Mouse (Mus musculus): ENCODE measurements around the gene Ccser1. TPM values are rescaled to one million over a fixed set of nuclear protein-coding genes. Genes with fewer than 3 reads are reported as not detected.

Gene Ccser1
- polyA plus RNA-seq, 1 experiment from 2014 or later, result 10.8 TPM

- no peak overlapping the region for H3K9ac ChIP-seq (ENCODE audit: low read length)
- ATAC-seq (ENCODE audit: insufficient number of reproducible peaks, low FRiP score, low TSS enrichment, low read depth) (no peak), DNase-seq (ENCODE audit: low spot score) (no peak)
- H3K9me3 ChIP-seq (ENCODE audit: control insufficient read depth, low read length), result no peaks in the 10 kb centered on the region
- no peak overlapping the region for H3K4me2 ChIP-seq (ENCODE audit: low read depth, severe bottlenecking)
- H3K36me3 ChIP-seq (ENCODE audit: control insufficient read depth, insufficient read depth, low read length), result no peaks in the 10 kb centered on the region
- WGBS, result 79% methylated on average over 5 of the region's 5 CpGs
- no peaks in the 10 kb centered on the region; the same call in 1 of the 2 replicates for H3K4me1 ChIP-seq (ENCODE audit: control insufficient read depth, insufficient read depth, low read length)
- no peaks in the 10 kb centered on the region for H3K27me3 ChIP-seq (ENCODE audit: control insufficient read depth, insufficient read depth, low read length)
- H3K4me3 ChIP-seq (ENCODE audit: low read depth, low read length), result no peak overlapping the region
- H3K27ac ChIP-seq (replicated peaks; ENCODE audit: low read depth, low read length), result no peak overlapping the region
These were observed 50.1 kb downstream of the Ccser1 start for GRCm38 (mm10) chr6:61230058-61230718.

DNA sequence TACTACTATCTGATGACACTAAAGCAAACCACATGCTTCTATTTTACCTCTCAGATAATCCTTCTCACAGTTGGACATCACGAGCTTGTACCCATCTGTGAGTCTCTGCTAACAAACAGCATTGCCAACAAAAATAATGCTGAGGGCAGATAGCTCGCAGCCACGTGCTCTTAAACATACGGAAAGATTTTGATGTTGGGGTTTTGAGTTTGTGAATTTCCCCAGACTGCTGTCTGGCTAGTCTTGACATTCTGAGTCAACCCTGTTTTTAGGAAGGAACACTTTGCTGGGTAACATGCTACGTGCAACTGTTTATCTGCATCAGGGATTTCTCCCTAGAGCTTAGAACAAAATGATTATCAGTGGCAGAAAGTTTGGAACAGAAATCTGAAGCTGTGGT, 52.9 kb downstream of the Ccser1 start:
- WGBS, result 77% methylated on average over 5 of the region's 5 CpGs
- ATAC-seq (ENCODE audit: insufficient number of reproducible peaks, low FRiP score, low TSS enrichment, low read depth), result no peak

GRCm38 (mm10) chr6:61233548-61234187, 53.5 kb downstream of the Ccser1 start:
- no peak overlapping the region for H3K4me2 ChIP-seq (ENCODE audit: low read depth, severe bottlenecking)
- no peak overlapping the region for H3K27ac ChIP-seq (replicated peaks; ENCODE audit: low read depth, low read length)
- no peaks in the 10 kb centered on the region for H3K27me3 ChIP-seq (ENCODE audit: control insufficient read depth, insufficient read depth, low read length)
- H3K9ac ChIP-seq (ENCODE audit: low read length), result no peak overlapping the region
- ATAC-seq (ENCODE audit: insufficient number of reproducible peaks, low FRiP score, low TSS enrichment, low read depth), result no peak
- H3K4me3 ChIP-seq (ENCODE audit: low read depth, low read length), result no peak overlapping the region
- WGBS, result 59% methylated on average over 5 of the region's 5 CpGs
- no peak for DNase-seq (ENCODE audit: low spot score)
- no peaks in the 10 kb centered on the region for H3K9me3 ChIP-seq (ENCODE audit: control insufficient read depth, low read length)
- no peaks in the 10 kb centered on the region for H3K36me3 ChIP-seq (ENCODE audit: control insufficient read depth, insufficient read depth, low read length)
- no peaks in the 10 kb centered on the region for H3K4me1 ChIP-seq (ENCODE audit: control insufficient read depth, insufficient read depth, low read length)

More for the DNA sequence above, 52.9 kb downstream of the Ccser1 start:
- Histone ChIP-seq H3K9me3 (ENCODE audit: control insufficient read depth, low read length) (no peaks in the 10 kb centered on the region), H3K27ac (replicated peaks; ENCODE audit: low read depth, low read length) (no peak overlapping the region), H3K4me2 (ENCODE audit: low read depth, severe bottlenecking) (no peak overlapping the region), H3K27me3 (ENCODE audit: control insufficient read depth, insufficient read depth, low read length) (no peaks in the 10 kb centered on the region), H3K9ac (ENCODE audit: low read length) (no peak overlapping the region), H3K36me3 (ENCODE audit: control insufficient read depth, insufficient read depth, low read length) (no peaks in the 10 kb centered on the region), H3K4me1 (ENCODE audit: control insufficient read depth, insufficient read depth, low read length) (no peaks in the 10 kb centered on the region), H3K4me3 (ENCODE audit: low read depth, low read length) (no peak overlapping the region)
- no peak for DNase-seq (ENCODE audit: low spot score)

- H3K36me3 ChIP-seq (ENCODE audit: control insufficient read depth, insufficient read depth, low read length), result no peaks in the 10 kb centered on the region
- H3K4me1 ChIP-seq (ENCODE audit: control insufficient read depth, insufficient read depth, low read length), result no peaks in the 10 kb centered on the region
- 72% methylated on average over 2 of the region's 2 CpGs for WGBS
- DNase-seq (ENCODE audit: low spot score) (no peak), ATAC-seq (ENCODE audit: insufficient number of reproducible peaks, low FRiP score, low TSS enrichment, low read depth) (no peak)
- H3K4me3 ChIP-seq (ENCODE audit: low read depth, low read length), result no peak overlapping the region
- no peak overlapping the region for H3K4me2 ChIP-seq (ENCODE audit: low read depth, severe bottlenecking)
- no peak overlapping the region for H3K27ac ChIP-seq (replicated peaks; ENCODE audit: low read depth, low read length)
- H3K9me3 ChIP-seq (ENCODE audit: control insufficient read depth, low read length), result no peaks in the 10 kb centered on the region
- no peaks in the 10 kb centered on the region for H3K27me3 ChIP-seq (ENCODE audit: control insufficient read depth, insufficient read depth, low read length)
- no peak overlapping the region for H3K9ac ChIP-seq (ENCODE audit: low read length)
These were observed 60.5 kb downstream of the Ccser1 start for GRCm38 (mm10) chr6:61240618-61241017.

DNA sequence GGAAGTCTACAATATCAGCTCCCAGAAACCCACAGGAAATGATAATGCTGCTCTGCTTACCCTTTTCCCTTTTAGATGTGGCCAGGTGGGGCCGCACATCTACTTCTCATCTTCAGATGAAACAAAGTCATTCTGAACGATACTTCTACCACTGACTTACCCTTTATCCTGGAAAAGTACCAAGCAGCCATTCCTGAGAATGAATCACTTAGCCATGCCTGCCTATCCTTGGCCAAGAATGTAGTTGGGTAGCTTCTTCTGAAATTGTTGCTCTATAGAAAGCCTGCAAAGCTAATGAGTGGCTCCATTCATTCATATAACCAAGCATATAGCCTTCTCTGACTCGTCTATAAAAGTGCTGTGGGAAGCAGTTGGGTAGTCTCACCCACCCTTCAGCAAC, 62.4 kb downstream of the Ccser1 start:
- WGBS, result 87% methylated on average over 3 of the region's 3 CpGs
- no peaks in the 10 kb centered on the region for H3K36me3 ChIP-seq (ENCODE audit: control insufficient read depth, insufficient read depth, low read length)
- H3K4me2 ChIP-seq (ENCODE audit: low read depth, severe bottlenecking), result no peak overlapping the region
- H3K4me3 ChIP-seq (ENCODE audit: low read depth, low read length), result no peak overlapping the region
- DNase-seq (ENCODE audit: low spot score), result no peak
- no peak overlapping the region for H3K9ac ChIP-seq (ENCODE audit: low read length)
- no peaks in the 10 kb centered on the region for H3K4me1 ChIP-seq (ENCODE audit: control insufficient read depth, insufficient read depth, low read length)
- H3K27me3 ChIP-seq (ENCODE audit: control insufficient read depth, insufficient read depth, low read length), result no peaks in the 10 kb centered on the region
- no peaks in the 10 kb centered on the region for H3K9me3 ChIP-seq (ENCODE audit: control insufficient read depth, low read length)
- H3K27ac ChIP-seq (replicated peaks; ENCODE audit: low read depth, low read length), result no peak overlapping the region
- ATAC-seq (ENCODE audit: insufficient number of reproducible peaks, low FRiP score, low TSS enrichment, low read depth), result no peak

- 69% methylated on average over 4 of the region's 4 CpGs for WGBS
- Histone ChIP-seq H3K4me1 (ENCODE audit: control insufficient read depth, insufficient read depth, low read length) (no peaks in the 10 kb centered on the region), H3K9ac (ENCODE audit: low read length) (no peak overlapping the region), H3K4me2 (ENCODE audit: low read depth, severe bottlenecking) (no peak overlapping the region), H3K27me3 (ENCODE audit: control insufficient read depth, insufficient read depth, low read length) (no peaks in the 10 kb centered on the region), H3K9me3 (ENCODE audit: control insufficient read depth, low read length) (no peaks in the 10 kb centered on the region), H3K27ac (replicated peaks; ENCODE audit: low read depth, low read length) (no peak overlapping the region), H3K36me3 (ENCODE audit: control insufficient read depth, insufficient read depth, low read length) (no peaks in the 10 kb centered on the region), H3K4me3 (ENCODE audit: low read depth, low read length) (no peak overlapping the region)
- DNase-seq (ENCODE audit: low spot score) (no peak), ATAC-seq (ENCODE audit: insufficient number of reproducible peaks, low FRiP score, low TSS enrichment, low read depth) (no peak)
These were observed 66.4 kb downstream of the Ccser1 start for GRCm38 (mm10) chr6:61246523-61246922.

- no peak overlapping the region for H3K9ac ChIP-seq (ENCODE audit: low read length)
- H3K27ac ChIP-seq (replicated peaks; ENCODE audit: low read depth, low read length), result no peak overlapping the region
- H3K4me2 ChIP-seq (ENCODE audit: low read depth, severe bottlenecking), result no peak overlapping the region
- no peak overlapping the region for H3K4me3 ChIP-seq (ENCODE audit: low read depth, low read length)
- DNase-seq (ENCODE audit: low spot score), result no peak
- no peaks in the 10 kb centered on the region for H3K9me3 ChIP-seq (ENCODE audit: control insufficient read depth, low read length)
- no peaks in the 10 kb centered on the region for H3K4me1 ChIP-seq (ENCODE audit: control insufficient read depth, insufficient read depth, low read length)
- 82% methylated on average over 4 of the region's 4 CpGs for WGBS
- no peak for ATAC-seq (ENCODE audit: insufficient number of reproducible peaks, low FRiP score, low TSS enrichment, low read depth)
- no peaks in the 10 kb centered on the region for H3K27me3 ChIP-seq (ENCODE audit: control insufficient read depth, insufficient read depth, low read length)
- H3K36me3 ChIP-seq (ENCODE audit: control insufficient read depth, insufficient read depth, low read length), result no peaks in the 10 kb centered on the region
These were observed 67.8 kb downstream of the Ccser1 start for GRCm38 (mm10) chr6:61247842-61248472.

- H3K27ac ChIP-seq (replicated peaks; ENCODE audit: low read depth, low read length), result no peak overlapping the region
- no peak overlapping the region for H3K4me2 ChIP-seq (ENCODE audit: low read depth, severe bottlenecking)
- 86% methylated on average over 2 of the region's 2 CpGs for WGBS
- H3K9ac ChIP-seq (ENCODE audit: low read length), result no peak overlapping the region
- no peaks in the 10 kb centered on the region for H3K36me3 ChIP-seq (ENCODE audit: control insufficient read depth, insufficient read depth, low read length)
- H3K4me3 ChIP-seq (ENCODE audit: low read depth, low read length), result no peak overlapping the region
- H3K9me3 ChIP-seq (ENCODE audit: control insufficient read depth, low read length), result no peaks in the 10 kb centered on the region
- DNase-seq (ENCODE audit: low spot score), result no peak
- no peaks in the 10 kb centered on the region for H3K27me3 ChIP-seq (ENCODE audit: control insufficient read depth, insufficient read depth, low read length)
- no peaks in the 10 kb centered on the region for H3K4me1 ChIP-seq (ENCODE audit: control insufficient read depth, insufficient read depth, low read length)
- ATAC-seq (ENCODE audit: insufficient number of reproducible peaks, low FRiP score, low TSS enrichment, low read depth), result no peak
These were observed 68.6 kb downstream of the Ccser1 start for GRCm38 (mm10) chr6:61248700-61249099.
